Mouse (Mus musculus): ENCODE data around the gene Plekhb2. TPM values are rescaled to one million over a fixed set of nuclear protein-coding genes. Genes with fewer than 3 reads are reported as not detected.

Gene Plekhb2
- polyA plus RNA-seq, 1 experiment from 2014 or later, result 58.0 TPM

Other genes with a start within 250 kb of the Plekhb2 start
- gene Fam168b, start 6.9 kb upstream of the Plekhb2 start, polyA plus RNA-seq (2015; fragmentation: Nextera tagmentation; extraction: Ambion mirVana), result 69.1 and 83.2 TPM in 2 replicates

Measured in kidney, embryonic 16.5 days (tissue).